ENCODE assay signal across 24 mouse cellular contexts in genomic region chrX:157646399-157646798, GRCm38 (mm10). TPM values are rescaled to one million over a fixed set of nuclear protein-coding genes. Genes with fewer than 3 reads are reported as not detected.
"Had no signal": no experiment of that assay in that cellular context is flagged by ENCODE, and none has a peak within 500 bp of the region (broad histone marks: within the 10 kb centered on the region; RNA-seq: fewer than 3 reads in every experiment).

No protein-coding gene starts in this region.

- H3K27me3 ChIP-seq: heart, embryonic 12.5 days; hindbrain, embryonic 12.5 days; intestine, embryonic 15.5 days had no signal

- H3K4me1 ChIP-seq: heart, embryonic 10.5 days; heart, embryonic 12.5 days; hindbrain, embryonic 10.5 days; hindbrain, embryonic 12.5 days; intestine, embryonic 15.5 days; limb, embryonic 10.5 days; limb, embryonic 12.5 days had no signal

- H3K9me3 ChIP-seq: heart, embryonic 10.5 days; heart, embryonic 12.5 days; hindbrain, embryonic 10.5 days; hindbrain, embryonic 12.5 days; intestine, embryonic 15.5 days; limb, embryonic 10.5 days; limb, embryonic 12.5 days had no signal

- ATAC-seq: hindbrain, embryonic 16.5 days; inflammation-experienced regulatory T-cells, adult 6 months; intestine, embryonic 15.5 days; intestine, postnatal 0 days had no signal

- H3K27ac ChIP-seq: gastrocnemius, adult 2 months; heart, embryonic 10.5 days; hindbrain, embryonic 10.5 days; hindbrain, embryonic 12.5 days; hindbrain, embryonic 14.5 days; intestine, embryonic 15.5 days; layer of hippocampus, adult 2 months; left cerebral cortex, adult 2 months; limb, embryonic 10.5 days; limb, embryonic 12.5 days had no signal

- H3K4me3 ChIP-seq: gastrocnemius, adult 2 months; heart, embryonic 10.5 days; heart, embryonic 12.5 days; hindbrain, embryonic 10.5 days; hindbrain, embryonic 12.5 days; intestine, embryonic 15.5 days; layer of hippocampus, adult 2 months; left cerebral cortex, adult 2 months; limb, embryonic 10.5 days; limb, embryonic 12.5 days had no signal

- H3K4me2 ChIP-seq: heart, embryonic 12.5 days; hindbrain, embryonic 12.5 days; hindbrain, embryonic 14.5 days; intestine, embryonic 15.5 days; limb, embryonic 12.5 days had no signal

- H3K36me3 ChIP-seq: heart, embryonic 10.5 days; heart, embryonic 12.5 days; hindbrain, embryonic 10.5 days; hindbrain, embryonic 12.5 days; intestine, embryonic 15.5 days; limb, embryonic 10.5 days; limb, embryonic 12.5 days had no signal

- DNase-seq: gastrocnemius, adult 2 months; gastrocnemius, postnatal 10 days; gastrocnemius, postnatal 25 days; heart, adult 18-20 months; heart, postnatal 10 days; heart, postnatal 4 days; kidney, adult 18-20 months; kidney, adult 8-10 months; kidney, postnatal 10 days; kidney, postnatal 25 days; kidney, postnatal 4 days had no signal

- H3K9ac ChIP-seq: heart, embryonic 12.5 days; hindbrain, embryonic 12.5 days; hindbrain, embryonic 14.5 days; intestine, embryonic 15.5 days; limb, embryonic 12.5 days had no signal

RNA-seq across cellular contexts. Expression of gene Smpx, which starts 52.3 kb away (rescaled TPM):
- polyA plus RNA-seq: hindbrain, embryonic 10.5 days; hindbrain, embryonic 14.5 days; hindbrain, embryonic 16.5 days; inflammation-experienced regulatory T-cells, adult 6 months had no signal
